Mouse (Mus musculus) ES-E14 (cell line): ENCODE data around the gene Adam22.

Source experiments
- HCFC1 ChIP-seq: IDR thresholded peaks from 2 replicates; pipeline ENCODE4 v1.6.1; 2012; ENCODE audit warnings: low read length, inconsistent platforms, borderline replicate concordance; ENCODE audit not compliant: insufficient read depth
- MAFK ChIP-seq: IDR thresholded peaks from 2 replicates; pipeline ENCODE4 v1.6.1; 2014; ENCODE audit warnings: mild to moderate bottlenecking, low read depth, low read length, inconsistent platforms; ENCODE audit not compliant: insufficient read depth
- ZC3H11A ChIP-seq: IDR thresholded peaks from 2 replicates; pipeline ENCODE4 v1.6.1; 2012; ENCODE audit warnings: low read depth, mild to moderate bottlenecking, inconsistent platforms, low read length, borderline replicate concordance

DNA sequence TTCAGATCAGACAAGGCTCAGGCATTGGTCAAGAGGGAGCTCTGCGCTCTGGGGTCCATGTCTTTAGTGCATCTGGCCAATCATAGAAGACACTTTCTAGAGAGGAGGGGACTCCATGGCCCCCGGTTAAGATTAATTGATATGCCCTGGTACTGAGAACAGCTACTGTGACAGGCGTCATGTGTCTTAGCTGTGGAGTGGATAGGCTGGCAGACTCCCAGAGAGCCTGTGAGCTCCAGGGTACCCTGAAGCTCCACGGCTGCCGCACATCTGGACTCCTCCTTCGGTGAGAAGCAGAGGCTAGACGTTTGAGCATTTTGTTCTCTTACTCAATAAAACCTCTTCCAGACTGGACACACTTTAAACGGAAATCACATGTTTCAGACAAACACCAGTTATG, 290.5 kb downstream of the Adam22 start:
- TF ChIP-seq ZC3H11A (no peak), HCFC1 (no peak), MAFK (no peak)
